Mouse (Mus musculus) cerebral cortex, adult 2 months (tissue): ENCODE data around the gene Selenbp2.

Experiments
- WGBS: fragments of 180-500 bp; shearing (Covaris S2); methylation state at CpG from one replicate; pipeline ENCODE4 v1.1.7; 2018; 5-methylcytosine and 5-hydroxymethylcytosine counted together

Gene Selenbp2

GRCm38 (mm10) chr3:94693329-94693825 is at the start of gene Selenbp2:
Gene Selenbp2 (plus strand): TSS chr3:94693556.
- 67% methylated on average over 5 of the region's 5 CpGs for WGBS

- 33% methylated on average over 6 of the region's 6 CpGs for WGBS
Observed at GRCm38 (mm10) chr3:94648755-94649590, 44.4 kb upstream of the Selenbp2 start.

- 75% methylated on average over 7 of the region's 7 CpGs for WGBS
Observed at GRCm38 (mm10) chr3:94650409-94650808, 42.9 kb upstream of the Selenbp2 start.

- 80% methylated on average over 1 of the region's 1 CpGs for WGBS
Observed at GRCm38 (mm10) chr3:94653967-94654366, 39.4 kb upstream of the Selenbp2 start.

- WGBS, result 13% methylated on average over 24 of the region's 47 CpGs
Observed at GRCm38 (mm10) chr3:94657852-94658739, 35.3 kb upstream of the Selenbp2 start.

GRCm38 (mm10) chr3:94658740-94659095 is 34.6 kb upstream of the Selenbp2 start, which contains the start of gene Tuft1:
Gene Tuft1 (minus strand): TSS chr3:94658872.
- WGBS, result 2% methylated on average over 23 of the region's 33 CpGs

GRCm38 (mm10) chr3:94659142-94659748 is 34.1 kb upstream of the Selenbp2 start:
- 37% methylated on average over 8 of the region's 10 CpGs for WGBS

- 94% methylated on average over 2 of the region's 2 CpGs for WGBS
Observed at GRCm38 (mm10) chr3:94660841-94661240, 32.5 kb upstream of the Selenbp2 start.

- 67% methylated on average over 5 of the region's 5 CpGs for WGBS
Observed at GRCm38 (mm10) chr3:94665060-94665802, 28.1 kb upstream of the Selenbp2 start.

- WGBS, result 50% methylated on average over 7 of the region's 7 CpGs
Observed at GRCm38 (mm10) chr3:94665896-94666295, 27.5 kb upstream of the Selenbp2 start.

- WGBS, result 87% methylated on average over 9 of the region's 9 CpGs
Observed at GRCm38 (mm10) chr3:94675101-94675500, 18.3 kb upstream of the Selenbp2 start.

GRCm38 (mm10) chr3:94679351-94679841 is 14.0 kb upstream of the Selenbp2 start:
- 80% methylated on average over 8 of the region's 8 CpGs for WGBS

- 93% methylated on average over 12 of the region's 12 CpGs for WGBS
Observed at GRCm38 (mm10) chr3:94680032-94680431, 13.3 kb upstream of the Selenbp2 start.

- 92% methylated on average over 16 of the region's 16 CpGs for WGBS
Observed at GRCm38 (mm10) chr3:94680783-94681182, 12.6 kb upstream of the Selenbp2 start.

- 93% methylated on average over 6 of the region's 6 CpGs for WGBS
Observed at GRCm38 (mm10) chr3:94683646-94684045, 9.7 kb upstream of the Selenbp2 start.

GRCm38 (mm10) chr3:94685989-94686772 is 7.2 kb upstream of the Selenbp2 start:
- 90% methylated on average over 8 of the region's 8 CpGs for WGBS

- WGBS, result 83% methylated on average over 3 of the region's 3 CpGs
Observed at GRCm38 (mm10) chr3:94688698-94689097, 4.7 kb upstream of the Selenbp2 start.

- WGBS, result 79% methylated on average over 1 of the region's 1 CpGs
Observed at GRCm38 (mm10) chr3:94689195-94689594, 4.2 kb upstream of the Selenbp2 start.

- 74% methylated on average over 6 of the region's 6 CpGs for WGBS
Observed at GRCm38 (mm10) chr3:94690162-94690561, 3.2 kb upstream of the Selenbp2 start.

- WGBS, result 87% methylated on average over 4 of the region's 4 CpGs
Observed at GRCm38 (mm10) chr3:94691694-94692093, 1.7 kb upstream of the Selenbp2 start.
